Mouse (Mus musculus) lung, postnatal 25 days (tissue): ENCODE measurements around the gene Ddit4.

Experiments
- DNase-seq: peaks from one replicate; pipeline ENCODE4 v3.0.0; 2022; ENCODE audit warnings: low spot score

Ddit4 gene

GRCm38 (mm10) chr10:59971813-59972212, 20.2 kb upstream of the Ddit4 start:
- no peak for DNase-seq

- DNase-seq, result peak; percentile 54
Observed at GRCm38 (mm10) chr10:59970450-59971062, 18.9 kb upstream of the Ddit4 start.

DNA sequence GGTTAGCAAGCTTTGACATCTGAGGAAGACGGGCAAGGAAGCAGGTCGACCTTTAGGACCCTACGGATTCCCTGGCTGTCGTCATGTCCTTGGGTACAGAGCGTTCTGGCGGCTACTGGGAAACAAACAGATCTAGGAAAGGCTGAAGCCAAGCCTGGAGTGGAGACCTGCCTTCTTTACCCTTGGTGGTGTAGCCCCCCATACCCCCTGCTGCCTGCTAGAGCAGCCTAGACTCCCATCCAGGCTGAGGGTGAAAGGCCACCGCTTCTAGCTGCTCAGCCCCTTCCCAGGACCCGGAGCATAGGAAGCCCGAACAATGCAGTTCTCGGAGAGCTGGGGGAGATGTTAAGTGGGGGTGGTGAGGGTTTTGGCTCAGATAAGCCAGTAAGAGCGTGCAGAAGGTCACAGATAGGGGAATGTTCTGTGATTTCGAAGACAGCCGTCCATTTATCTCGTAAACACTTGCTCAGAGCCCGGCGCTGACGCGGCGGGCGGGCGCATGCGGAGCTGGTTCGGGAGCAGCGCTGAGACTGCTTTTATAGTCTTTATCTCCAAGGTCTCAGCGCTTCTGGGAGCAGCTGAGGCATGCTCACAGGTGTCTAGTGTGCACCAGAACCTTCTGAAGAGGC, 18.3 kb upstream of the Ddit4 start:
- peak; percentile 93 for DNase-seq

- no peak for DNase-seq
Observed at GRCm38 (mm10) chr10:59967309-59967942, 15.8 kb upstream of the Ddit4 start.

DNA sequence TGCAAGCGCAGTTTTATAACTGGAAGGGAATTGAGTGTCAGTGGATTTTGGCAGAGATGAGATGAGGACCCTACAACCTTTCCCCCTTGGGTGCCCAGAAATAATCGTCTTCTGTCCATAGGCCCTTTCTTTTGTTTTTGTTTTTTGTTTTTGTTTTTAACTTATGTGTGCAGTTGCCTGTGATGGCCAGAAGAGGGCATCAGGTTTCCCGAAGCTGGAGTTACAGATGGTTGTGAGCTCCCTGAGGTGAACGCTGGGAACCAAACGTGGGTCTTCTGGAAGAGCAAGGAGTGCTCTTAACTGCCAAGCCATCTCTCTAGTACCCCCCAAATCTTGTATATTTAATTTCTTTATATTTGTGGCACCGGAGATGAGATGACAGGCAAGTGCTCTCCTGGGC, 15.1 kb upstream of the Ddit4 start:
- no peak for DNase-seq

DNA sequence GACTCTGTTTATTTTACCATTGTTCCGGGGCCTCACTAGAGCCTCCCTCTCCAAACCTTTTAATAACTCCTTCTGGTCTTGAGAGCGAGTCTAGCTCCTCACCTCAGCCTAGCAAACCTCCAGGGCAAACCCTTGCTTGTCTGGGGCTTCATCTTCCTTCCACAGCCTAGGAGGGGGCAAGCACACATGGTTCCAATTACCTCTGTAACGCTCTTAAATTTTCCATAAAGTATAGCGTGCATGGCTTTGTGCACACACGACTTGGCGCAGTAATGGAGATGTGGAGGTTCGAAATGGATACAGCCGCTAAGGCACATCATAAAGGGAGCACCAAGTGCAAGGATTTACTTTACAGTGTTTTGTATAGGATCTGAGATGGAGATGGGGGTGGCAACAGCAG, 14.2 kb upstream of the Ddit4 start:
- no peak for DNase-seq

- no peak for DNase-seq
Observed at GRCm38 (mm10) chr10:59965362-59965695, 13.7 kb upstream of the Ddit4 start.

GRCm38 (mm10) chr10:59964504-59965361, 13.1 kb upstream of the Ddit4 start:
- DNase-seq, result no peak

GRCm38 (mm10) chr10:59963609-59964008, 12.0 kb upstream of the Ddit4 start:
- no peak for DNase-seq

- DNase-seq, result no peak
Observed at GRCm38 (mm10) chr10:59959517-59959916, 7.9 kb upstream of the Ddit4 start.

- no peak for DNase-seq
Observed at GRCm38 (mm10) chr10:59958458-59958857, 6.8 kb upstream of the Ddit4 start.

- no peak for DNase-seq
Observed at GRCm38 (mm10) chr10:59957171-59958149, 5.8 kb upstream of the Ddit4 start.

DNA sequence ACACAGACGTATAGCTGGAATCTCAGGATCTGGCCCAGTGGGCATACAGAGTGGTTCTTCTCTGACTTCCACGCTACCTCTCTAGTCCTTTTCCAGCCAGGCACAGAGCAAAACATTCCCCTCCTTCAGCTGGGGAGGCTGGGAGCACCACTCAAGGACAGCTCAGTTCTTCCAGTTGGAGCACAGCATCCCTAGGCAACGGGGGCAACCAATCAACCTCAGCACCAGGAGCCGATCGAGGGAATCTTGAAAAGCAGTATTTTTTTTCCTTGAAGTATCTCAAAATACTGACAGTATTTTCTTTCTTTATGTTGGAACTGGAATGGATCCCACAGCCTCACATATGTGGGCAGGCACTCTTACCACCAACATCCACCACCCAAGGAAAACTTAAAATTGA, 5.0 kb upstream of the Ddit4 start:
- DNase-seq, result no peak

- no peak for DNase-seq
Observed at GRCm38 (mm10) chr10:59953564-59954039, 2.0 kb upstream of the Ddit4 start.

GRCm38 (mm10) chr10:59952781-59953563, 1.3 kb upstream of the Ddit4 start:
- DNase-seq, result no peak

- DNase-seq, result no peak
Observed at GRCm38 (mm10) chr10:59952152-59952780, 632 bp upstream of the Ddit4 start.

- peak; percentile 88 for DNase-seq
Observed at GRCm38 (mm10) chr10:59950716-59951191, 880 bp downstream of the Ddit4 start.

DNA sequence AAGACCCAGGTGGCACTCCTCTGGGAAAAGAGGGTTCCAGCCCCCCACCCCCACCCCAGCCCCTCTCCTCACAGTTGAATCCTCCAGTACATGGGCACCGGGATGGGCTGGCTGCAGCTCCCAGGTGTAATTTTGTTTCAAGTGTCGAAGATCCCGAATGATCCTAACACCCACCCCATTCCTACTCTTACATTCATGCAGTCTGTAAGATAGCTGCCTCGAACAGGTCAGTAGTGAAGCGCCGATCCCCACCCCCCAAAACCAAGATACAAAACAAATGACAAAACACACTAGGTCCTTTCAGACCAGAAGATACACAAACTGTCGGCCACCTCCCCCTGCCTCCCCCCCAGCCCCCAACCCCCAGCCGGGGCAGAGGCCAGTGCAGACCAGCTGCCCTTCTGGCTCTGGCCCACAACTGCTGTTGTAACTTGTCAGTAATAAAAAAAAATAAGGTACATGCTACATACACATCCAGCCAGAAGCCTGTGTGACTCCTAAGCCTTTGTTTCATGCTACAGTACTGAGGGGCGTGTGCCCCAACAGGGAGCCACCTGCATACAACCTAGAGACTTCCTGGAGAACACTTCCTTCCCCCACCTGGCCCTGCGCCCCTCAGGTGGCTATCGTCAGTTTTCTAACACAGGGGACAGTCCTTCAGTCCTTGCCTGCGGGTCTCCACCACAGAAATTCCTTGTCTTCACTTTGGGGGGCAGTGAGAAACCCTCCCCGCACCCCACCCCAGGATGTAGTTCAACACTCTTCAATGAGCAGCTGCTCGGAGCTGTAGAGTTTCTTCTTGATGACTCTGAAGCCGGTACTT, 1.6 kb downstream of the Ddit4 start:
- no peak for DNase-seq

- no peak for DNase-seq
Observed at GRCm38 (mm10) chr10:59949255-59949648, 2.4 kb downstream of the Ddit4 start.
